Mouse (Mus musculus) large intestine, adult 2 months (tissue): Measurements from ENCODE around the gene Cxcr4. TPM values are rescaled to one million over a fixed set of nuclear protein-coding genes. Genes with fewer than 3 reads are reported as not detected.

Experiments
- DNase-seq: peaks from one replicate; pipeline ENCODE4 v3.0.0-alpha.2; 2012; ENCODE audit warnings: low read depth, low spot score
- WGBS: fragments of 180-500 bp; shearing (Covaris S2); methylation state at CpG from one replicate; pipeline ENCODE4 v1.1.7; 2018; 5-methylcytosine and 5-hydroxymethylcytosine counted together
- polyA plus RNA-seq: library from polyadenylated mRNA; depleted of rRNA; stranded (reverse); fragments of >200 nt; gene quantifications from 2 replicates; pipeline ENCODE4 v1.2.3, GENCODE M21; 2012; rRNA removed

Gene Cxcr4
- 33.2 and 34.5 TPM in 2 replicates for polyA plus RNA-seq

DNA sequence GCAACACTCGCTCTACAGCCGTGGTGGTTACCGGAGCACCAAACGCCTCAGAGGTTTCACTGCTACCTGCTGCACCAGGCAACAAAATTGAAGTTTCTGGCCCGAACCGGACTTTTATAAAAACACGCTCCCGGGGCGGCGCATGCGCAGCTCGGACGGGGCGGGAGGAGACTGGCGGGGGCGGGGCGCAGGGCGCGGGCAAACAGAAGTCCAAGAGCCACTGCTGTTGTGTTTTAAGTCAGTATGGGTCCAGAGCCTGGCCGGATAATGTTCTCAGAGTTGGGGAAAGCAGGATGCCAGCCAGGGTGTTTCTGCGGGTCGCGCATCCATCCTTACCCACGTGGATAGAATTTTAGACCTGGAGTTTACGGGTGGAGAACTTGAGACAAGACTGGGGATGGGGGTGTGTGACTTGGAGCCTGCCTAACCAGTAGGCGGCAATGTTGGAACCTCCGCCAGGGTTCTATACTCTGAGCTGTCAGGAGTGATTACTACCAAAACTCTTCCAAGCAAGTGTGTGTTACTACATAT lies at the start of gene Cxcr4:
Gene Cxcr4, minus strand, starts transcription at position 83 of the 531 bp plus-strand sequence.
- peak; percentile 27 for DNase-seq
- whole genome bisulfite sequencing, result 1% methylated on average over 27 of the region's 27 CpGs

DNA sequence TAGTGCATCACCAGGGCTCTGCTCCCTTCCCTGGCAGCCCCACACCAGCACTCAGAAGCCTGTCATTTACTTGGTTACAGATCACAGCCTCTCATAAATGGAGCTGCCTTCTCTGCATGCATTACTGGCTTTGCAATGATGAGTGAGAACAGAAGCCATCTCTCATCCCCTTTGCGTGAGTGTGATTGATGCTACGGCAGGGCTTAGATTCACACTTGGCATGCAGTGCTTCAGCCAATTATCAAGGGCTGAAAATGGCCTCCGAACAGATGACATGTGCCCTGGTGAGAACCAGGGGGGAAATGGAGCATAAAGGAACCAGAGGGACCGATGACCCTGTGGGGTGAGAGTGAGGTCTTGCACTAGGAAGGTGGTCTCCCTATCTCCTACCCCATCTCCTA lies 47.6 kb upstream of the Cxcr4 start:
- no peak for DNase-seq
- WGBS, result 80% methylated on average over 4 of the region's 4 CpGs

DNA sequence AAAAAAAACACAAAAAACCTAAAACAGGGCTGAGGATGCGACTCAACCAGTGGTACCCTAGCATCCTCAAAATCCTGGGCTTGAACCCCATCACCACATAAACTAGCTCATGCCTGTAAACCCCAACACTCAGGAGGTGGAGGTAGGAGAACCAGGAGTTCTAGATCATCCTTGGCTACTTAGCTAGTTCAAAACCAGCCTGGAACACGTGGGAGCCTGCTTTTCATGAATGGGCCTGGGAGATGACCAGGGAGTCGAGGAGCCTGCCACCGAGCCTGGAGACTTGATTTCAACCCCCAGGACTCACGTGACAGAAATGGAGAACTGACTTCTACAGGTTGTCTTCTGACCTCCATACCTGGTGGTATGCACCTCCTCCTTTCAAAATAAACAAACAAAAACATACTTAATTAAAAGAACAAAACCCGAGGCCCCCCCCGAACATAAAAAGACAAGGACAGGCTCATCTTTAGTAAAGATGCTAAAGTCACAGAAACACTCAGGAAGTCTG lies 45.2 kb upstream of the Cxcr4 start:
- 87% methylated on average over 7 of the region's 7 CpGs for WGBS
- DNase-seq, result no peak

DNA sequence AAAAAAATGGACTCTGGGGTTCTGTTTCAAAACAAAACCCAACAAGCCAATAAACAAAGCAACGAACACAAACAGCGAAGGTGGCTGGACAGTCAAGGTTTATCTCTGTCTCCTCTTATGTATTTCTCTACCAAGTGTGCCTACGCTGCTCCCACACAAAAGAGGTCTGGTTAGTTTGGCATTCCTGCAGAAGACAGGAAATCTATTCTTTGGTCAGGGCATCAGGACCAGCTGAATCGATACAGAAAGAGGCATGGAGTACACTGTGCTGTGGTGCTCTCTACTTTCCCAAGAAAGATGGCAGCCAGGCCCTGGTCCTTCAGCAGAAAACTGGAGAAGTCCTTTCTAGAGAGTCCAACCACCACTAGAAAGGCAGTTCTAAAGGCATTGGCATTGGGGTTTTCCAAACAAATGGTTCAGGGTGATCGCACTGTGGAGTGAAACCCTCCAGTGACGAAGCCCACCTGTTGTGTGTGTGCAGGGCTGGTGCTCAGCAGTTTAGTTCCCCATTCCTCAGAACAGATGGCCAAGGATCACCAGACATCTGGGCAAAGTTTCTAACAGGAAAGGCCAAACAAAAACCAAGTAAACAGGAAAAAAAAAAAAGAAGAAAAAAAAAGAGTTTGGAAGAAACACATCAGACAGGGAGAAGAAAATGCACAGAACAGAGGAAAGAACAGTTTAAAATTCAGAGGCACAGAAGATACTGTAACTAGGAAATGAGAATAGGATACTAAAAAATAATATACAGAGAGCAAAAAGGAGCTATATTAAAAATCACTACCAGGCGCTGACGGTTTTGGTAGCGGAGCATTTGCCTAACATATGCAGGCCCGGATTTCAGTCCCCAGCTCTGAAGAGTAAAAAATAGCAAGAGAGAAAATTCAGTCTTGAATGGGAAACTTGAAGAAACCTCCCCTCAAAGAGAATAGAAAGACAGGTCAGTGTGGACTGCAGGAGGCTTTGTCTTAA lies 44.5 kb upstream of the Cxcr4 start:
- DNase-seq, result no peak
- WGBS, result 86% methylated on average over 10 of the region's 10 CpGs

DNA sequence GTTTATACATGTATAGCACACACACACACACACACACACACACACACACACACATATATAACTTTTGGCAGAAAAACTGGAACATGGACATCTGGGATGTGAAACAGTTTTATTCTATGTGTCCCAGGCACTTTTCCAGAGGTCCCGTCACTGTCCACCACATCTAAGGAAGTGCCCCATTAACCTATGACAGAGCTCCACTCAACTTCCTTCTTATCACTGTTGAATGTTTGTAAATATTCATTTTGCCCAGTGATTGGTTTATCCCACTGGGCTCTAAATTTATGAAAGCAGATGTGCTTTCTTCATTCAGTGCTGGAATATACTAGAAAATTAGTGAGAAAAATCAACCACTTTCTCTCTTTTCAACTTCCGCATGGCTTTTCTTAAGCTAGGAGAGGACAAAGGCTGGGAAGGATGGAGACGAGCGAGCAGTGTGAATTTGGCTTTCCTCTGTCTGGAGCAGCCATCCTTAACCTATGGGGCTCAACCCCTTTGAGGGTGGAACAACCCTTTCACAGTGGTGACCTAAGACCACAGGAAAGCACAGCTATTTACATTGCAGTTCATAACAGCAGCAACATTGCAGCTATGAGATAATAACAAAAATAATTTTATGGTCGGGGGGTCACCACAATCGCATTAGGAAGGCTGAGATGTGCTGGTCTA lies 41.8 kb upstream of the Cxcr4 start:
- DNase-seq, result no peak
- 81% methylated on average over 6 of the region's 6 CpGs for WGBS

DNA sequence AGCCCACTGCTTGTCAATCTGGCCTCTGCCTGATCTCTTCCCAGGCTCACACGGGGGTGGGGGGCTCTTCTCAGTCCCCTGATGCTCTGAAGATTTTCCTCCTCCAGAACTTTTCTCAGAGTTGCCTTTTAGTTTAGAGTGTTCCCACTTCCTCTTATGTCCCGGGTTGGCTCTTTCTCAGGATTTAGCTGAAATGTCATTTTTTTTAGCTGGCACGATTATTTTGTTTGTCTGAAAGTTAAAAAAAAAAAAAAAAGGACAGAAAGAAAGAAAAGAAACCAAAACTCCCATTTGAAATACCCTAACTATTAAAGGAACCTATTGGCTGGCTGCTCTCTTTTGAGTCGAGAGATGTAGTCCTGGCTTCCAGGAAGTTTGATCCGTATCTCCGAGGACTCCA lies 40.4 kb upstream of the Cxcr4 start:
- 68% methylated on average over 6 of the region's 6 CpGs for WGBS
- DNase-seq, result no peak

DNA sequence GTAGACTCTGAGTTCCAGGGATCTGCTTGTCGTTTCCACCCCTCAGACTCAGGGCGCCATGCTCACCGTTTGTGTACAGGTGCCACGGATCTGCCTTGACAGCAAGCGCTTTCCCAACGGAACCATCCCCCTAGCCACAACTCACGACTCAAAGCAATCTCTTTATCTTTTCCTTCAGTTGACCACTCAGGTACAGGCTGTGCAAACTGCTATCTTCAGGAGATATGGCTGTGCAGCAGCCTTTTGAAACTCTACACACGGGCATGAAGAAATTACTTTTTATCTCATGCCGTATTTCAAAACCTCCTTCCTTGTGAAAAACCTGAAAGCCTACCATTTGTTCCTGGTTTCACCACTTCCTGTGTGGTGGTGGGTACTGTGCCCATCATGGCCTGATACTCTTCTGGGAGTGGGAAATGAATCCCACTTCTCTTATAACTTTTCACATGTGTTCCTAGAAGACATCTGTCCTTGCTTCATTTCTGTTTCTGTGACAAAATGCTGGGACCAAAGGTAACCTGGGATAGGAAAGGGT lies 34.1 kb upstream of the Cxcr4 start:
- no peak for DNase-seq
- WGBS, result 81% methylated on average over 9 of the region's 9 CpGs

DNA sequence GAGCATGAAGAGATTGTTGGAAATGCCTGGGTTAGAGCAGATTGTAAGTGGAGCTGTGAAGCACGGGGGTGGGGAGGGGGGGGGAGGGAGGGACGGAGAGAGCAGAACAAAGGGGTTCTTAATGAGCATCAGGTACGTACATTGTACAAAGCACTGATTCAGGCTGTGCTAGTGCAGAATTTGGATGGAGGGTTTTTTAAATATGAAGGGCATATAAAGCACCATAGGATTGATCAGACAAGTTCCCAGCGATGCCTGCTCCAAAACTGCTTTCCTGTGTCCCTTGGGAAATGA lies 31.4 kb upstream of the Cxcr4 start:
- DNase-seq, result no peak

DNA sequence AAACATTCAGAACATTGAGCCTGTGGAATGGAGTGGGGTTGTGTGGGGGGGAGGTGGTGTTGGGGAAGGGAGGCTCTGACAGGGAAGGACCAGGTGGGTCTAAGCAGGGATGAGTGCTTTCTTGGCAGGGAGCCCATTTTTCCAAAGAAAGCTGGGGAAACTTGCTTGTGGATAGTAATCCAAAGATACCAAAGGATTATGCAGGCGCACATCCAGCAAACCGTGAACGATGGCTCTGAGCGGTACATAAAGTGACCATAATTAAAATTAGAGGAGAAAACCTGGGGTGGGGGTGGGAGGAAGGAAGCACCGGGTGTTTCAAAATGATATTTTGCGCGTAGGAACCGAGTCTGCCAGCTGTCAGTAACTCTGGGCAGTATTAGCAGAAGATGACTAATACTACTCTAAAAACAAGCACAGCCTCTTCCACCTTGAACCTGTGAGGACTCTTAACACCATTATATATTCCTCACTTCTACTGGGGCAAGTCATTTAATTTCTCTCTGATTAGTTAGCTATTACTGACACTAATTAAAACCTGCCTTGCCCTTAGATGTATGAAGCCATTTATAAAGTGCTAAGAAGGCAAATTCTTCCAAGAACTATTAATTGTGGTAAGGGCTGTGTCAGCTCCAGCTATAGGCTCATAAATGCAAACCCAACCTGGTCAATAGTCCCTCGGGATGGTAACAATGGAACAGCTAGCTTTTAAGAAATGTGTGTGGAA lies 30.9 kb upstream of the Cxcr4 start:
- DNase-seq, result no peak
- 48% methylated on average over 9 of the region's 9 CpGs for WGBS

More for the DNA sequence above, 31.4 kb upstream of the Cxcr4 start:
- 68% methylated on average over 4 of the region's 4 CpGs for WGBS

DNA sequence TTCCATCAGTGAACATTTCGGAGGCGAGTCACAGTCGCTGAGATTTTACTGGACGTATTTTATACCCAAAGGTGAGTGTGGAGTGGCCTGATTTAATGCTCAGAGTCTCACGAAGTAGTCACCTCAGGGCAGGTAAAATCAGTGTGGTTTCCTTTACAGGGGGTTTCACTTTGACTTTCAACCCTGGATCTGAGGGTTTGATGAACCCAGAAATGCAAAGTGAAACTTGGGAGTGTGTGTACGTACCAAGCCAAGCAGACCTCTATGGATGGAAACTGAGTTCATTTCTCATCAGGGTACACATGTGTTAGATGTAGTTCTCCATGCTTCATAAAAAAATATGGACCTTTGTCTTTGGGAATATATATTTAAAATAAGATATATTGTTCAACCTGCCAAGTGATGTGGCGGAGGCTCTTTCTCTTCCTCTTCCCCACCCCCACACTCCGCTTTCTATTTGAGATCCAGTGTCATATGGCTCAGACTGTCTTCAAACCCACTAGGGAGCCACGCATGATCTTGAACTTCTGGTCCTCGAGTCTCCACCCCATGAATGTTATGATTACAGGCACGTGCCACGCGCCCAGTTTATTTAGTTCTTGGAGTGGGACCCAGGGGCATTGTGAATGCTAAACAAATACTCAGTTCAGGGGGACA lies 25.7 kb upstream of the Cxcr4 start:
- DNase-seq, result no peak
- WGBS, result 83% methylated on average over 13 of the region's 13 CpGs

DNA sequence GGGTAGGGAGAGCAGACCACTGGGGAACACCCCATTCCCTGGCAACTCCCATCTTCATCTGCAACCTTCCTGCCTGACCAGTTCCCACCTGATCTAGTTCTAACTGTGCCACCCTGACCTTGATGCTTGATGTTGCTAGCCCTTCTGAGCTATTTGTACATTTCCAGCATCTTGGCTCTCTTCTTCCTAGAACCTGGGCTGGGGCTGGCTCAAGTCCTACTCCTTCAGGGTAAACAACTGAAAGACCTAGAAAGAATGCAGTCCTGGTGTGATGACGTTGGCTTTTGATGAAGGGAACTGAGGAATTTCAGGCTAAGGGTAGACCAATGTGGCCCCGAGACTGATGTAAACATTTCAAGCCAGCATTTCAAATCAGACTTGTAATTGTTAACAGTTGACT lies 24.5 kb upstream of the Cxcr4 start:
- 72% methylated on average over 2 of the region's 2 CpGs for WGBS
- DNase-seq, result no peak

DNA sequence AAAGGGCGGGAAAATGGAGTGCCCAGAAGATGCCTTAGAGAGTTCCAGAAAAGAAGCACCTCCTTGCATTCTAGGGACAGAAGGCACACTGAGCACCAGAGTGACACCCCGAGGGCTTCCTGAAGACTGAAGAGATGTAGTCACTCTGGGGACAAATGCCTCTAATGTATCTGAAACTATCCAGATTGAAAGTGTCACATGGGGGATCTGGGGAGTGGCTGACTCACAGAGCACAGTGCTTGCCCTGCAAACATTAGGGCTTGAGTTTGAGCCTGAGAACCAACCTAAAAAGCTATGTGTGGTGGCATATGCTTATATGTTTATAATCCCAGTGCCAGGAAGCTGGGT lies 23.3 kb upstream of the Cxcr4 start:
- 43% methylated on average over 2 of the region's 2 CpGs for WGBS
- DNase-seq, result no peak

DNA sequence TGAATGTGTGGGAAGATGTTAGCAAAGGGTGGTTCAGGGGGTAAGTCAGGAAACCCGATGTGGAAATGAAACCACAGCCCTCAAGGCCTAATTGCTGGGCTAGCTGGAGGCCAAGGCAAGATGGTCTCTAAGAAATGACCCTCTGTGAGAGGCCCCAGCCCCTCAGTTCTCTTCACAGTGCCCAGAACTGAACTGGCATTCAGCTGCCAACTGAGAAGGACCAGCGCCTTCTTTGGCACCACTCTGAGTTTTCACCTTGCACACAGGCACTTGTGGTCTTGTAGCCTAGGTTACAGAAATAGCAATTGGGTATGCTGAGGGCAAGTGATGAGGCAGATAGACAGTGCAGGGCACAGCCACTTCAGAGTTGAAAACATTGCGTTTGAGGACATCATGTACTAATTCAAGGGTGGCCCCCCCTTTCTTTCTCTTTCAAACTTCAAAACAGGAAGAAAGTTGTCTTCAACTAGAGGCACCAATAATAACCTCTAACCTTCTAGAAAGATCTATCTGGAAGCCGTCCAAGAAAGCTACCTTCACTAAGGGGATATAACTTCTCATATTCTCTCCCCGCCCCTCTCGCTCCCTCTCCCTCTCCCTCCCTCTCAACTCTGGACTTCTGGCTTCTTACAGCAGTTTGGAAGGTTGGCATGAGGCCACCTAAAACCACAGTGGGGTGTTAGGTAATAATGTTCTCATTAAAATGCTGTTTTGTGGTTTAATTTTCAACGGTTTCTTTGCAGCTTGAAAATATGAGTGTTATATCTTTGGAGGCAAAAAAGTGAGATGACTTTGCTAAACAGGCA lies 22.8 kb upstream of the Cxcr4 start:
- 32% methylated on average over 7 of the region's 7 CpGs for whole genome bisulfite sequencing

DNA sequence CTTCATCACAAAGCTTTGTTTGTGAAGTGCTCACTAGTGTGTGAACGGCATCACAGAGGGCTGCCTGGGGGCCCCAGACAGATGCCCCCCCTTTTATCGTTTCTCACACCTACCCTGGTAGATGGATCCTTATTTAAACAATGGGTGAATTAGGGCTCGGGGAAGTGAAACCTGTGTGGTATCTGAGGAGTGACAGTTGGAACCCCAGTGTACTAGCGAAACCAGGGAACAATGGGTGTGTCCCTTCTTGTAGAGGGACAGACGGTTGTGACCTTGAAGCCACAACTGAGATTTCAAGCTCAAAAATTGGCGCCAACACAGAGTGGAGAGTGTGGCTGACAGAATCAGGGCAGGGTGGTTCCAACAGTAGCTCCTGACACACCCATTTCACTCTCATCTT lies 16.0 kb upstream of the Cxcr4 start:
- DNase-seq, result no peak
- WGBS, result 25% methylated on average over 6 of the region's 6 CpGs

More for the DNA sequence above, 22.8 kb upstream of the Cxcr4 start:
- no peak for DNase-seq

DNA sequence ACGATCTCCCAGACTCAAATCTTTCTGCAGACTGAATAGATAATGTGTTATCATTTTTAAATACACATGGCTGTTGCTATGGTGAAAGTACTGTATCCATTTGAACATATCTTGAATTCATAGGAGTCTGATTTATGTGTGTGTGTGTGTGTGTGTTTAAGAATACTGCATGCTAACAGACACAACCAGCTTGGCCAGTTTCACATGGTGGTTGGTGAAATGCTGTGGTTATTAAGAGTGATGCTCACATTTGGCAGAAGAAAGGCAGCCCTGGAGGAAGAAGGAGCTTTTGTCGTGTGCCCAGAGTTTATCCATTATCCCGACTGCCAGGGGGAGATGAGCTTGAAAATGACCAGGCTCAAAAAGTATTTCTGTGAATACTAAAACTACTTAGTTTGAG lies 15.3 kb upstream of the Cxcr4 start:
- WGBS, result 52% methylated on average over 3 of the region's 3 CpGs
- no peak for DNase-seq

DNA sequence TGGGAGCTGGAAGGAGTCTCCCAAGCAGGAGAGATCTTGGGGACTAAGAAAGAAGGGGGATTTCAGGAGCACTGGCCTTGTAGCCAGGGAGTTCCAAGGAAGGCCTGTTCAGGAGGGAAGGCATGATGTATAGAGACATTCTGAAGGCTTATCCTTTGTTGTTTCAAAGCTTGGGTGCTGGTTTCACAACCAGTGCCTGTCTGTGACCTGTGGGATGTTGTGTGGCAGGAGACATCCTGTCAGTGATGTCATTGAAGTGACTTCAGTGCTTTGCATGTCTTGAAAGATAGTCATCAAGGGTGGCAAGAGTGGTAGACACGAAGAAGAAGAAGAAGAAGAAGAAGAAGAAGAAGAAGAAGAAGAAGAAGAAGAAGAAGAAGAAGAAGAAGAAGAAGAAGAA lies 13.7 kb upstream of the Cxcr4 start:
- 71% methylated on average over 1 of the region's 1 CpGs for WGBS
- DNase-seq, result no peak

DNA sequence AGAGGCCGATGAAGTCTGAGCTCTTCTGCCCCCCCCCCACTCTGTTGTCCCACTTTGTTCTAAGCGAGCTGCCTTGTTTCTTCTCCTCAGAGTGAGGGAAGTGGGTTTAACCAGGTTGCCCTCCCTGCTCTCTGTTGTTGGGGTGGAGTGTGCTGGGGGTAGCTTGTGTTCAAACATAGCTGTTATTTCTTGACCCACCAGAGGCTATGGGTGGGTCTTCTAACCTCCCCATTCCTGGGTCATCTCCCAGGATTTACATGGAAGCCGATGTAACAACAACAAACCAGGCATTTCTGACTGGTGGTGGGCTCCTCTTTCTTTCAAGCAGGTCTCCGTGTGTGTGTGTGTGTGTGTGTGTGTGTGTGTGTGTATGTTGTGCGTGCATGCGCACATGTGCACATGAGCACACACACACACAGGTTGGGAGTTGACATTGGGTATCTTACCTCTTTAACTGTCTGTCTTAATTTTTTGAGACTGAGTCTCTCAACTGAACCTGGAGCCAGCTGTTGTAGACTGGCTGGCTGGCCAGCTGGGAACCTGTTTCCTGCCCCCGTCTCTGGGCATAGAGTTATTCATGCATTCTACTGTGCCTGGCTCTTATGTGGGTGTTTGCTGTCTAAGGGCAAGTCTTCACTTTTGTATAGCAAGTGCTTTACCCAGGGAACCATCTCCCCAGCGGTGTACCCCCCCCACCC lies 10.7 kb upstream of the Cxcr4 start:
- DNase-seq, result no peak
- WGBS, result 61% methylated on average over 8 of the region's 8 CpGs
